Mouse (Mus musculus) retina, postnatal 1 day (tissue): ENCODE measurements around the gene Gna11.

Experiments
- DNase-seq: peaks from one replicate; pipeline ENCODE4 v3.0.0-alpha.2; 2012

Gna11 gene

DNA sequence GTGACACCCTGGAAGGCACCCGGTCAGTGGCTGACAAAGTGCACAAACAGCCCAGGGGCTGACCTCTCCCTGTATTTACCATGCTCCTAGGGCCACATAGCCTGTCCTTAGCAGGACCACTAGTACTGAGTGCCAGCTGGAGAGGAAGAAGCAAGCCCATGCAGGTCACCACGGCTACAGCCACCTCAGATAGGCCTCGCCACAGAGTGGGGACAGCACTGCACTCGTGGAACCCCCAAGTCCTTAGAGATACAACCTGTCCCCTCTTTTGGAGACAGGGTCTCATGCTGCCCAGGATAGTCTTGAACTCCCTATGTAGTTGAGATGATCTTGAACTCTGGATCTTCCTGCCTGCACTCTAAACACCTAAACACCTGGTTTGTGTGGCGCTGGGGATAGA is 3.6 kb downstream of the Gna11 start:
- DNase-seq = no peak

DNA sequence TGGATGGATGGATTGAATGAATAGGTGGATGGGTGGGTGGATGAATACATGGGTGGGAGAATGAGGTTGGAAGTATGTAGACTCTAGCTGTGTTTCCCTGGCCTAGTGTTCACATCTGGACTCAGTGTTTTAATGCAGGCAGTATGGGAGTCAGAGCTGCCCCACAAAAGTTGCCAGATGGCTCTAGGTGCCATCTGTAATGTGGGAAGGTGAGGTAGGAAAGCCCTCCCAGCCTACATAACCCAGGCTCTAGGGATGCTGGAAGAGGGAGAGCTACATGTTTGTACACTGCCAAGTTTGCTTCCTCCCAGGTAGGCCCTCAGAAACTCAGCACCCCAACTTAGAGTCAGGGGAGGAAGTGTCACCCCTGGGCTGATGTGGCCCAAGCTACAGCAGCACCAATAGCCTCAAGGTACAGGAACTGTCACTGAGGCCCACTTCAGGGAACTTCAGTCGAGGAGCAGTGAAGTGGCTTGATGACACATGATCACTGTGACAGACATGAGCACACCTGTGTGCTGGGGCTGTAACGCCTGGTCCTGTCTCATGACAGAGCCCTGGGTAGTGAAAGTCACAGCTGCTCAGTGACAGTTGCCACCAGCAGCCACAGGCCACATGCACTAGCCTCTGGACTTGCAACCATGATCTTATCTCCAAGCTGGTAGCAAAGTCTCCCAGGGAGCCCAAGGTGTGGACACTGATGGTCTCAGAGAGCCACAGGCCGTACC is 6.5 kb downstream of the Gna11 start:
- DNase-seq = no peak

DNA sequence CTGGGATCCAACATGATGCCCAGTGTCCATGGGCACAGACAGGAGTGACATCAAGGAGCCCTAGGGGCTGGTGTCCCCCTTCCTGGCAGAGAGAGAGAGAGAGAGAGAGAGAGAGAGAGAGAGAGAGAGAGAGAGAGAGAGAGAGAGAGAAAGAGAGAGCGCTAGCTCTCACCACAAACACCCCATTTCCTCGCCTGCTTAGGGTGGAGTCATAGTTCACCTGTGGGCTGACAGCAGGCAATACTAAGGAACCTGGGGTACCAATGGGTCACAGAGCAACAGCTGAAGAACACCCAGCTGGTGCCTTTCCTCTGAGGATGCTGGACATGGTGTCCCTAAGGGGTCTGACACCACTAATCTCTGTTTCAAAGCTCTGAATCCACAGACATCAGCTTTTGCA is 7.6 kb downstream of the Gna11 start:
- no peak for DNase-seq

DNA sequence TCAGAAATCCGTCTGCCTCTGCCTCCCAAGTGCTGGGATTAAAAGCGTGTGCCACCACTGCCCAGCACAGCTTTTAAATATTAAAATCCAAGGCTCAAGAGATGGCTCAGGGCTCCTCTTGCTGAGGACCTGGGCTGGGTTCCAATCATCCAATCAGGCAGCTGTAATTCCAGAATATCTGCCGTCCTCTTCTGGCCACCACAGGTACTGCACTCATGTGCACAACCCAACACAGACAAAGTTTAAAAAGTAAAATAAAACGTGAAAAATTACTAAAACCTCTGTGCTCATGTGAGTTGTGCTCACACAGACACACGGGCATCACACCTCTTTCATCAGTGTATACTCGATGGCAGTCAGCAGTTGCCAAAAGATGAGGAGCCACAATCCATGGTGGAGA is 8.3 kb downstream of the Gna11 start:
- no peak for DNase-seq

DNA sequence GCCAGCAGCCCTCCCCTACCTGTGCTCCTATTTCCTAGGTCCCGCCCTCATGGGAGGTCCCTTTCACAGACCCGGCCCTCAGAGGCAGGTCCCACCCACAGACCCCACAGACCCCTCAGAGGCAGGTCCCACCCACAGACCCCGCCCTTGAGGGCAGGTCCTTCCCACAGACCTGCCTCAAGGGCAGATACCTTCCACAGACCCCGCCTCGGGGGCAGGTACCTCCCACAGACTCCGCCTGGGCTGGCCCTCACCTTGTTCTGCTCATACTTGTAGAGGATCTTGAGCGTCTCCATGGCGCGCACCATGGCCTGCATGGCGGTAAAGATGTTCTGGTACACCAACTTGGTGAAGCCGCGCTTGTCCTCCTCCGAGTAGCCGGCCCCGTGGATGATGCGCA is 10.2 kb downstream of the Gna11 start:
- DNase-seq = no peak

DNA sequence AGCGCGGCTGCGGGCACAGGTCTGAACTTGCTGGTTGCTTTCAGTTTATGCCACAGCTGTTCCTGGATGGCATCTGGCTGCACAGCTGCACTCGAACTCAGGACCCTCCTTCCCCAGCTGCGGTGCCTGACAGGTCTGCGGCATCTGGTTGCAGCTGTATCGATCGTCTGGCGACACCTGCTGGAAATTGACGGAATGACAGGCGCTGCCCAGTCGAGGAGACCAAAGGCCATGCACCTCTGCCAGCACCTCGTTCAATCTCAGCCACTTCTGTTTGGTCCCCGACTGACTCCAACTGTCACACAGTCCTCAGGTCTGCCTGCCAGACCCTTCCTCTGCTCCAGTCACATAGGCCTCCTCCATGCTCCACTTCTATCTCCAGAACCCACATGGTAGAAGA is 18.2 kb downstream of the Gna11 start:
- DNase-seq = peak; percentile 72

DNA sequence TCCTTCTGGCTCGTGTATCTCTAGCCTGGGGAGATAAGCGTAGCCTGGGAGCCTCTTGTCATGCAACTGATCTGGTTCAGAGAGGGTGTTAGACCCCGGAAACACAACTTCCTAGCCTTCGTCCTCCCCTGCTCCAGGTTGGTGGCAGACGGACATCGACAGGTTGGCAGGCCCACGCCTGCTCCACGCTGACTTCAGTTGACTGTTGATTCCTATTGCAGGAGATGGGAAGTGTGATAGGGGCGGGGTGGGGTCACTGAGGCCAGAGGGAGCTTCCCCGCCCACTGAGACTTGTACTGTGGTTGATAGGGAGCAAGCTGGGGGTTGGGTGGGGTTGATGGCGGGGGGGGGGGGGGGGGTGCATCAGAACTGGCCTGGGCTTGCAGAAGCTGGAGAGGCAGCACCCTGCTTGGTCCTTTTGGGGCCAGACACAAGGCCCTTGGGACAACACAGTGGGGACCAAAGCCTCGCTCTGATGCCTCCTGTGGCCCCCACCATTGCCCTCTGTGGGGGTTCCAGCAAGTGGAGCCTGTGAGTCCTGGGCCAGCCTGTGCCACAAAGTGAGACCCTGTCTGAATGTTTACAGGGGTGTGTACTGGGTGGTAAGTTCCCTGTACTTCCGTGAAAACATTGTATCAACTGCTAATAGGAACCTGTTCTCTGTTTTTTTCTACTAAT is 19.8 kb downstream of the Gna11 start:
- DNase-seq = no peak

DNA sequence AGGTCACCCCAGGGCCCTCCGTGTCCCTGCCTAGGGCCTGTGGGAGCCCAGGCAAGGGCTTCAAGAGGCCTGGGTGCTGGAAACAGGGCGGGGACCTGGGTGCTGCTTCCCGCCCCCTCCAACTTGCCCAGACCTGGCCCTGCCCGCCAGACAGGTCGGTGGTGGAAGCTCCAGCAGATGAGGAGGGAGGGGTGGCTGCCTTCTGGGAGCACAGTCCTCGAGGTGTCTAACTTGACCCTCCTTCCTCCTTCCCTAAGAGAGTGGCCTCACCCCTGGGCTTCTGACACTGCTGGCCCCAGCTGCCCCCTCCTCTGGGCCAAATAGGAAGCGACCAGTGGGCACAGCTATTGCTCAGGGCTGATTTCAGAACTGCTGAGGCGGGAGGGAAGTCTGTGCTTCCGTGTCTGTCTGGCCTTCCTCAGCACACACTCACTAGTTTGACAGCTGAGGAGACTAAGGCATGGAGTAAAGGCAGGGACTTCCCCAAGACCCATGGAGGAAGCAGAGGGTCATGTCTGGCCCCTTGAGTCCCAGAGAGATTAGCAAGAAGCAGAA is 20.9 kb downstream of the Gna11 start, which contains the start of gene Gna15:
Gene Gna15, minus strand, starts transcription at position 175 of the 555 bp plus-strand sequence.
- no peak for DNase-seq

DNA sequence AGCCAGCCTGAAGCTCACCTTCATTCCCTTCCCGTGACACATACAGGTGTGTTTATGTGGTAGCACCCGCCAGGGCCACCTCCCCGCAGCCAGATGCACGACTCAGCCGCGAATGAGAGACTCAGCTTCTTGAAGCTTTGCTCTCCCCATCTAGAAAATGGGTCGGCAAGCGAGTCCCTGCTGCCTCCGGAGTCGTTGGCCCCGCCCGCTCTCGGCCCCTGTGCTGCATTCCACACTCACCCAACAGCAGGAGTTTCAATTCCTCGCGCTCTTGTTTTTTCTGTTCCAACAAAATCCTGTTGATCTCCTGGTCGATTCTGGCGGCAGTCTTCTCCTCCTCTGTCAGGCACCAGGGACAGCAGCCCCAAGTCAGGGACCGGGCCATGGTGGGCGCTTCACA is 21.4 kb downstream of the Gna11 start:
- no peak for DNase-seq

DNA sequence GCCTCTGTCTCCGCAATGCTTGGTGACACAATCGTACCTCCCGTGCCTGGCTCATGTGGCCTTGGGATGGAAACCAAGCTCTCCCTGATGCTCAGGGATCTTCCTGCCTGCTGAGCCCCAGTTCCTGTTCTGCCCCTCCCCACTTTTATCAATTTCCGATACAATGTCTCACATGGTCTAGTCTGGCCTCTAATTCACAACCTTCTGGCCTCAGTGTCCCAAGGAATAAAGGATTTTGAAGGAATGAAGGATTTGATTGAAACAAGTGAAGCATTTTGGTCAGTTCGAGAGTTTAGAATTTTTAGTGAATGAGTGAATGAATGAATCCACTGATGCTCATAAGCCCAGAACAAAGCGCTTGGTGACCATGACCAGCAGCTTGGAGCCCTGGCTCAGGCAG is 21.8 kb downstream of the Gna11 start:
- DNase-seq = no peak

DNA sequence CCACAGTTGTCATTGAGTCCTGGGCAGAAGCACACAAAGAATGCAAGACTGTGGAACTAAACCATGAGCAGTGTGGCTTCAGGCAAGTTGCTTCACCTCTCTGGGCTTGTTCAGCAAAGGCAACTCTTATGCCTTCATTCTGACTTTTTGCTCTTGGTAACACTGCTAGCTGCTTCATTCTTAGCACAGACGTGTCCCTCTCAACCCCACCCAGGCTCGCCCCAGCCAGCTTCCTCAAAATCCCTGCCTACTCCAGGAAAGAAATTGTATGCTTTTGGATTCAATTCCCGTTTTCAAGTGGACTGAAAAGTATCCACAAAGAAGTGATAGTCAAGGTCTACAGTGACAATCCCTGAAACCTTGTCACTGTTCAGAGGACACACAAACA is 25.0 kb downstream of the Gna11 start:
- no peak for DNase-seq

DNA sequence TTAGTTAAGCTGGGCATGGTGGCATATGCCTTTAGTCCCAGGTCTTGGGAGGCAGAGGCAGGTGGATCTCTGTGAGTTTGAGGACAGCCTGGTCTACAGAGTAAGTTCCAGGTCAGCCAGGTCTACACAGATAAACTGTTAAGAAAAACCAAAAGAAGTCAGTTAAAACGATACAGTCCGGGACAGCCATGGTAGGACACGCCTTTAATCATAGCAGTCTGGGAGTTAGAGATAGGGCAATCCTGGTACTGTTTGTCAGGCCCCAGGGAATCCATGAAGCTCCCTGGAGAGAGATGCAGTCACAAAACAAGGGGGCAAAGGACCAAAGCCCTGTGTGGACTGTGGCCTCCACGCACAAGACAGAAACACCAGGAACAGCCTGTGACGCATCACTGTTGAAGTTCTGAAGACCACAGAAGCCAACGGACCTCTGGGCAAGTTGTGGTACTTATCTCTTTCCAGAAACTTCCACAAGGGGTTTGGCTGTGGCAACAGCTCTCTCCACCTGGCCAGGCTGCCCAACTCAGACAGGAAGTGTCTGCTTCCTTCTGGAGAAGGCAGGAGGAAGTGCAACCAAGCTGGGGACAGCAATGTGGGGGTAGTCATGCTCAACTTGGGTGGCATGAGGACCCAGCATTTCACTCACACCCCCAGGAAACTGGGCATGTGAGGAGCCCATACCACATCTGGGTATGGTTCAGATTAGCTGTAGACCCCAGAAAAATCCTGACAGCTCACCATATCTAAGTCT is 25.6 kb downstream of the Gna11 start:
- no peak for DNase-seq

DNA sequence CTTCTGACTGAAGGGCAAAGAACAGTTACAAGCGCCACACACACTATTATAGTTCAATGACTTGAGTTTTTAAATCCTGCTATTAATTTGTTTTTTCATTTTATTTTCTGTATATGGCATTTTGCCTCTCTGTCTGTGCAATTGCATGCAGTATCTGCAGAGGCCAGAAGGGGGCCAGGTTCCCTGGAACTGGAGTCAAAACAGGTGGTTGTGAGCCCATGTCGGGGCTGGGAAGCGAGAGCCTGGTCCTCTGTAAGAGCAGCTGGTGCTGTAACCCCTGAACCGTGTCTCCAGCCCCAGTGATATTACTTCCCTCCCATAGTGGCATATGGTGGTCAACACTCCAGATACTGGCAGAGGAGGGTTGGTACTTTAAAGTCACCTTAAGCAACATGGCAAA is 26.4 kb downstream of the Gna11 start:
- DNase-seq = peak; percentile 76

DNA sequence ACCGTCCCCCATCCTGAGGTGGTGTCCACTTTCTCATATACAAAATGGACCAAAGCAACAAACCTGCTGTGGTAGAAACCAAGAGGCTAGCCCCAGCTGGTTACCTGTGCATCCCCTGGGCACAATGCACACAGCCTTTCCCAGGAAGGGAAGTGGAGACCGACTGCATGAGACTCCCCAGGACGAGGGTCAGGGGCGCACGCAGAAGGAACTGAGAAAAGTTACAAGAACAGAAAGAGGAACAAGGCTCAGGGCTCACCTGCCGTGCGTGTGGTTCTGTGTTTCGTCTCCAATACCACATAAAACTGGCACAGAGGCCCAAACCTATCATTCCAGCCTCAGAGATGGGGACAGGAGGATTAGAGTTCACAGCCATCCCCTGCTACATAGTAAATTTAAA is 27.8 kb downstream of the Gna11 start:
- DNase-seq = no peak

DNA sequence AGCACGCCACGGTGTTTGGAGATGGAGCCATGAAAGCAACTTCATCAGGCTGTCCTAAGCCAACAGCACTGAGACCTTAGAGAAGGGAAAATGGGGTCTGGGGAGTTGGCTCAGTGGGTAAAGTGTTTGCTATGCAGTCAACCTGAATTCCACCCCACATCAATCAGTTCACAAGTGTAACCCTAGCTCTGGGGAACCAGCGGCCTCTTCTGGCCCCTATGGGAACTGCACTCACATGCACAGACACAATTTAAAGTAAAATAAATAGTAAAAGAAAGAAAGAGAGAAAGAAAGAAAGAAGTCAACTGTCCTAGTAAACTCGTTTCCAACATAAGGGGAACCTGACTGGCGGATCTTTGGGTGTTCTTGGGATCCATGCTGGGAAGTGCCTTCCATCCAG is 31.2 kb downstream of the Gna11 start:
- no peak for DNase-seq

DNA sequence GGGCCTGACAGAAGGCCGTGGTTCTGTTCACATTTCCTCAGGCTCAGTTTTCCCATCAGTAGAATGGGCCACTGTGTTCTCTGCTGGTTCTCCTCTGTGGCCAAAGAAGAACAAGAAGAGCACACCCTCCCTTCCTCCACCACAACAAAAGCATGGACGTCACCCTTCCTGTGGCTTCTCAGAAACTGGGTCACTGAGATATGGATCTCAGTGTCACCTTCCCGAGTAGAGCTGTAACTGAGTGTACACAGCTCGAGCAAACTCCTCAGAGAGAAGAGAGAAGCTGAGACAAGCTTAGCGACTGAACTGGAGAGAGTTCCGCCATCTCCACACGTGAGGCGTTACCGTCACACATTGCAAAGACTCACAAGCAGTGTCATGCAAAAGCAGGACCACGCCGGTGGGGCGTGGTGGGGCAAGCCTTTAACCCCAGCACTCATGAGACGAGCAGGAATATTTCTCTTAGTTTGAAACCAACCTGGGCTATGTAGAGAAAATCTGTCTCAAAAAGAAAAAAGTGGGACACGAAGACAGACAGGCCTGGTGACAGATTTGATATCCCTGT is 34.7 kb downstream of the Gna11 start:
- no peak for DNase-seq

DNA sequence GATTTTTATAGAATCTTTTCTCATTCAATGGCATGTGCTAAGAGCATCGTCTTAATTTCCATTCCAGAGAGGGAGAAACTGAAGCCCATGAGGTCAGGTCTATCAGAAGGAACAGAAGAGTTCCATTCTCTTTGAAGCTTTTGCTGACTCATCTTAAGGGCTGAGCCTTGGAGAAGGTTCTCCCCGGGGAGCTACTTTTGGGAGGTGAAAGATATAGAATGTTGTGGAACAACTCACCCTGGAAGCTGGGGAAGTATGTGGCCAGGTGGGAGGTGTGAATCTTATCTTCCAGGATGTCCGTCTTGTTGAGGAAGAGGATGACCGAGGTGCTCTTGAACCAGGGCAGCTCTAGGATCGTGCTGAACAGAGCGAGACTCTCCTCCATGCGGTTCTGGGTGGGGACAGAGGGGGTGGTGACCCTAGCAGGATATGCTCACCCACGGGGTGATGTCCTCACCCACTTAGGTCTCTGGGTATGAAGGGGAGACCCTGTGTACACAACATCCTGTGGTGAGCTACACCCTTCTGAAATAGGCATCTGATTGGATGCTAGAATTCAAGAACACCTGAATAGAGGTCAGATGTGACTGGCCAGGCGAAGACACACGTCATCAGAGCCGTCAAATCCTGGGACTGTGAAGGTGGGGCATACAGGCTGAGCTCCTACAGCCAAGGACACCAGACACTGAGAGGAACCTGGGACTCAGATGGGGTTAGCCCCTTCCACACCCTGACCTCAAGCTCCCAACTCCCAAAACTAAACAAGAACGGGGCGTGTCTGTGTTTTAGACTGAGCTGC is 37.1 kb downstream of the Gna11 start:
- DNase-seq = no peak

DNA sequence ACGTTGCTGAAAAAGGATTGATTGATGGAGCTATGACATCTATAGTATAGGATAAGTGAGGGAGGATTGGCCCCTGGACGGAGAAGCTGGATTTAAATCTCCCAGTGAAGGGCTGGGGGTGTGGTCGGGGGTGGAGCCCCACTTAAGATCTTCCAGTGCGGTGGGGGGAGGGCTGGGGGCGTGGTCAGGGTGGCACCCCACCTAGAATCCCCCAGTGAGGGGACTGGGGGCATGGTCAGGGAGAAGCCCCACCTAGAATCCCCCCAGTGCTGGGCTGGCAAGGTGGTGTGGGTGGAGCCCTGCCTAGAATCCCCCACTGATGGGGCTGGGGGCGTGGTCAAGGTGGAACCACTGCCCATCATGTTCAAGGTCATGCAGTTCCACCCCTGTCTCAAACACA is 37.9 kb downstream of the Gna11 start:
- DNase-seq = no peak

DNA sequence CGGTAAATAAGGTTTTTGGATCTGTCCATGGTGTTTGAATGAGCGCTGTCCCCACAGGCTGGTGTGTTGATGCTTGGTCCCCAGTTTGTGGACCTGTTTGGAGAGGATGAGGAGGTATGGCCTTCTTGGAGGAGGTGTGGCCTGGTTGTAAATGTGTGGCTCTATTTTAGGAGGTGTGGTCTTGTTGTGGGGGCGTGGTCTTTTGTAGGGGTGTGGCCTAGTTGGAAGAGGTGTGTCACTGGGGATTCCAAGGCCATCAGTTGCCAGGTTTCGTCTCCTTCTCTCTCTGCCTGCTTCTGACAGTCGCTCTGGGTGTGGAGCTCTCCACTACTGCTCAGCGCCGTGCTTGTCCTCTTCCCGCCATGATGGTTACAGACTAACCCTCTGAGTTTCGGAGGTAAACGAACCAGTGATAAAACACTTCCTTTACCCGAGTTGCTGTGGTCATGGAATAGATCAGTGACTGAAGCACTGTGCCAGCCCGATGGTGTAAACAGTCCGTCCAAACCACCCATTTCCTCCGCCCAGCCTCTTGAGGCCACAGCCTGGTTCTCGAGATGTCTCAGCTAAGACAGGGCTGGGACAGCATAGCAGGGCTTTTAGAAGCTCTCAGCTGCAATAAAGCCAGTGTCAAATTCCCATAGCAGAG is 39.9 kb downstream of the Gna11 start:
- DNase-seq = peak; percentile 15

DNA sequence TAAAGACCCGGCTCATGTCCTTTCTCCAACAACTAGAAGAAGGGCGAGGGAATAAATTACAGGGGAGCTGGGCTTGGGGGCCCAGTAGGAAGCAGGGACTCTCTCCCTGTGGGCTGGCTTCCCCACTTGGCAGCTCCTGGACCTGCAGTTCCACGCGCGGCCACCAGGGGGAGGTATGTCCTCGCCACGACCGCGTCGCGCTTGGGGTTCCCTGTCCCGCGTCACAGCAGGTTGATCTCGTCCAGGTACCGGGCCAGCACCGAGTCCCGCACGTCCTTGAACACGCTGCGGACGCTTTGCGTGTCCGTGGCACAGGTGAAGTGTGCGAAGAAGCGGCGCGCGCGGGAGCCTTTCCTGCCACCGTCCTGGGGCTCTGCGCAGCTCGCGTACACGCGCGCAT is 42.3 kb downstream of the Gna11 start:
- DNase-seq = peak; percentile 84

DNA sequence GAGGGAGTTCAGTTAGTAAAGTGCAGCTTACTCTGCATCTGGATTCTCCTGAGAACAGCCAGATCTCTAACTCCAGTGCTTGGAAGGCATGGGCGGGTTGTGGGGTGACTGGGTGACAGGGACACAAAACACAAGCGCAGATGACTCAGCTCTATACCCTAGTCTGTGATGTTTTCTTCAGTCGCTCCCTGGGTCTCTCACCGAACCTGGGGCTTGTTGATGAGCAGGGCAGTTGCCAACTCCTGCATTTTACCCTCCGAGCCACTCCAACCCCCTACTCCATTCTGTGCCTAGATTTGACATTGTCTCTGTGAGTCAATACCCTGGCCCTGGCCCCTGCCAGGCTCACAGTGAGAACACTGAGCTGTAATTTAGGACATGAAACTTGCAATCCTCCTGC is 43.1 kb downstream of the Gna11 start:
- DNase-seq = no peak

DNA sequence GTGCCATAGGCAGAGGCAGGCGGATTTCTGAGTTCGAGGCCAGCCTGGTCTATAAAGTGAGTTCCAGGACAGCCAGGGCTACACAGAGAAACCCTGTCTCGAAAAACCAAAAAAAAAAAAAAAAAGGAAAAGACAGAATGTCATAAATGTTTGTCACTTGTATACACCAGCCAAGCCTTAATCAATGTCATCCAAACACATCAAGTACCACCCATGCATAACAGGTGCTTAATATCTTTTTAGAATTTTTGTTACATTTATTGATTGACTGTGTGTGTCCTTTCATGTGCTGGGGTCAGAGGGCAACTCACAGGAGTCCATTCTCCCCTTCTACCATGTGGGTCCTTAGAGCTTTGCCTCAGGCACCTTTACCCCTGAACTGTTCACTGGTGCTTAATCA is 45.0 kb downstream of the Gna11 start, which contains the start of gene S1pr4:
Gene S1pr4, minus strand, starts transcription at position 101 of the 400 bp plus-strand sequence.
- DNase-seq = no peak
